Mouse (Mus musculus) layer of hippocampus, adult 2 months (tissue): Measurements from ENCODE around the gene Gm17019. TPM values are rescaled to one million over a fixed set of nuclear protein-coding genes. Genes with fewer than 3 reads are reported as not detected.
"Not testable (repeated sequence)": the region's sequence is repeated elsewhere in the genome, so short reads cannot be mapped to it uniquely, and the experiment has no call there.

ENCODE experiments used
- DNase-seq, 2 experiments: peaks; one replicate each; pipeline ENCODE4 v3.0.0; 2022; ENCODE audit warnings: low spot score in 2 of 2
- H3K27ac ChIP-seq: fragments of 200-600 bp; 2 replicates; pipeline ENCODE4 v1.8.1; 2022
- H3K4me3 ChIP-seq: fragments of 200-600 bp; 2 replicates; pipeline ENCODE4 v1.8.1; 2022; ENCODE audit warnings: mild to moderate bottlenecking
- long read RNA-seq, 2 experiments: library from polyadenylated mRNA; stranded (forward); transcript quantifications; one replicate each; pipeline ENCODE4 v2.0.0; 2021; ENCODE audit warnings: borderline mapping rate in 2 of 2
- total RNA-seq, 2 experiments: library from RNA; stranded (reverse); gene quantifications; 2 replicates each; pipeline ENCODE4 v1.2.3; 2021

Gene Gm17019
- total RNA-seq: not detected
- long read RNA-seq, experiment 1: 0 reads
- long read RNA-seq, experiment 2: 0 reads

- H3K27ac ChIP-seq, DNase-seq, H3K4me3 ChIP-seq: not testable (repeated sequence)
Observed at GRCm38 (mm10) chr5:15032898-15033297, at the start of gene Gm17019. TSS of gene Gm17019 (minus strand) at chr5:15032998.

GRCm38 (mm10) chr5:15062385-15062715, 29.6 kb upstream of the Gm17019 start:
- not testable (repeated sequence) for H3K27ac ChIP-seq, DNase-seq, H3K4me3 ChIP-seq

- DNase-seq, H3K4me3 ChIP-seq, H3K27ac ChIP-seq: not testable (repeated sequence)
Observed at GRCm38 (mm10) chr5:15061638-15062384, 29.0 kb upstream of the Gm17019 start.

- not testable (repeated sequence) for H3K4me3 ChIP-seq, DNase-seq, H3K27ac ChIP-seq
Observed at GRCm38 (mm10) chr5:15054151-15055025, 21.6 kb upstream of the Gm17019 start.

GRCm38 (mm10) chr5:15053606-15053962, 20.8 kb upstream of the Gm17019 start:
- not testable (repeated sequence) for H3K27ac ChIP-seq

GRCm38 (mm10) chr5:15052945-15053605, 20.3 kb upstream of the Gm17019 start:
- H3K27ac ChIP-seq, H3K4me3 ChIP-seq, DNase-seq: not testable (repeated sequence)

More at GRCm38 (mm10) chr5:15053606-15053962, 20.8 kb upstream of the Gm17019 start:
- H3K4me3 ChIP-seq, DNase-seq: not testable (repeated sequence)

- not testable (repeated sequence) for H3K4me3 ChIP-seq, H3K27ac ChIP-seq, DNase-seq
Observed at GRCm38 (mm10) chr5:15050807-15051206, 18.0 kb upstream of the Gm17019 start.

- DNase-seq, H3K4me3 ChIP-seq, H3K27ac ChIP-seq: not testable (repeated sequence)
Observed at GRCm38 (mm10) chr5:15044830-15045767, 12.3 kb upstream of the Gm17019 start.

- not testable (repeated sequence) for DNase-seq, H3K4me3 ChIP-seq, H3K27ac ChIP-seq
Observed at GRCm38 (mm10) chr5:15040784-15041183, 8.0 kb upstream of the Gm17019 start.

GRCm38 (mm10) chr5:15039984-15040383, 7.2 kb upstream of the Gm17019 start:
- H3K4me3 ChIP-seq, H3K27ac ChIP-seq, DNase-seq: not testable (repeated sequence)

GRCm38 (mm10) chr5:15024316-15024715, 8.5 kb downstream of the Gm17019 start:
- not testable (repeated sequence) for H3K27ac ChIP-seq, DNase-seq, H3K4me3 ChIP-seq

GRCm38 (mm10) chr5:15020067-15020466, 12.7 kb downstream of the Gm17019 start:
- not testable (repeated sequence) for H3K27ac ChIP-seq, H3K4me3 ChIP-seq, DNase-seq

- not testable (repeated sequence) for DNase-seq, H3K27ac ChIP-seq, H3K4me3 ChIP-seq
Observed at GRCm38 (mm10) chr5:15010639-15011582, 21.9 kb downstream of the Gm17019 start.

- not testable (repeated sequence) for DNase-seq, H3K4me3 ChIP-seq, H3K27ac ChIP-seq
Observed at GRCm38 (mm10) chr5:15006907-15007306, 25.9 kb downstream of the Gm17019 start.

GRCm38 (mm10) chr5:15006288-15006687, 26.5 kb downstream of the Gm17019 start:
- not testable (repeated sequence) for H3K4me3 ChIP-seq, DNase-seq, H3K27ac ChIP-seq

- not testable (repeated sequence) for H3K27ac ChIP-seq, H3K4me3 ChIP-seq, DNase-seq
Observed at GRCm38 (mm10) chr5:15005584-15005983, 27.2 kb downstream of the Gm17019 start.
